Mouse (Mus musculus): ENCODE data around the gene Rdh9. TPM values are rescaled to one million over a fixed set of nuclear protein-coding genes. Genes with fewer than 3 reads are reported as not detected.
A peak's percentile ranks its signal among the peaks of the same experiment; 100 is the strongest.
"Not testable (repeated sequence)": the region's sequence is repeated elsewhere in the genome, so short reads cannot be mapped to it uniquely, and the experiment has no call there.

Rdh9 gene
- polyA plus RNA-seq, 1 experiment from 2014 or later = 0.32 TPM

GRCm38 (mm10) chr10:127751548-127751947 lies 24.6 kb upstream of the Rdh9 start, which contains the start of gene Gpr182:
Gene Gpr182, minus strand, starts transcription at chr10:127751732.
- Histone ChIP-seq H3K4me2 (ENCODE audit: low read length) (no peak within 1 kb of the TSS), H3K4me1 (replicated peaks; ENCODE audit: control insufficient read depth, insufficient read depth, low read length) (no peaks in the 10 kb centered on the region), H3K27me3 (replicated peaks; ENCODE audit: control insufficient read depth, insufficient read depth, low read length) (no peaks in the 10 kb centered on the region), H3K9me3 (ENCODE audit: control insufficient read depth, low read length) (no peaks in the 10 kb centered on the region), H3K27ac (ENCODE audit: low read length) (no peak within 1 kb of the TSS), H3K36me3 (ENCODE audit: control insufficient read depth, insufficient read depth) (0 out of 2 replicates have a peak, but pooled peaks cover 2% of the 10 kb centered on the region), H3K9ac (replicated peaks; ENCODE audit: low read depth, low read length) (no peak within 1 kb of the TSS), H3K4me3 (replicated peaks; ENCODE audit: low read length) (no peak within 1 kb of the TSS)
- WGBS = 74% methylated on average over 8 of the region's 8 CpGs
- ATAC-seq = no peak

GRCm38 (mm10) chr10:127754566-127755166 lies 21.5 kb upstream of the Rdh9 start:
- WGBS = 76% methylated on average over 6 of the region's 6 CpGs
- ATAC-seq = no peak
- Histone ChIP-seq H3K27ac (ENCODE audit: low read length) (no peak overlapping the region), H3K4me1 (replicated peaks; ENCODE audit: control insufficient read depth, insufficient read depth, low read length) (no peaks in the 10 kb centered on the region), H3K4me3 (replicated peaks; ENCODE audit: low read length) (no peak overlapping the region), H3K27me3 (replicated peaks; ENCODE audit: control insufficient read depth, insufficient read depth, low read length) (no peaks in the 10 kb centered on the region), H3K9ac (replicated peaks; ENCODE audit: low read depth, low read length) (no peak overlapping the region), H3K4me2 (ENCODE audit: low read length) (no peak overlapping the region), H3K9me3 (ENCODE audit: control insufficient read depth, low read length) (no peaks in the 10 kb centered on the region), H3K36me3 (ENCODE audit: control insufficient read depth, insufficient read depth) (no peaks in the 10 kb centered on the region)

- Histone ChIP-seq H3K4me2 (ENCODE audit: low read length) (no peak overlapping the region), H3K9ac (replicated peaks; ENCODE audit: low read depth, low read length) (no peak overlapping the region), H3K27ac (ENCODE audit: low read length) (no peak overlapping the region), H3K36me3 (ENCODE audit: control insufficient read depth, insufficient read depth) (no peaks in the 10 kb centered on the region), H3K27me3 (replicated peaks; ENCODE audit: control insufficient read depth, insufficient read depth, low read length) (no peaks in the 10 kb centered on the region), H3K9me3 (ENCODE audit: control insufficient read depth, low read length) (no peaks in the 10 kb centered on the region), H3K4me1 (replicated peaks; ENCODE audit: control insufficient read depth, insufficient read depth, low read length) (no peaks in the 10 kb centered on the region), H3K4me3 (replicated peaks; ENCODE audit: low read length) (no peak overlapping the region)
- ATAC-seq = no peak
- WGBS = 66% methylated on average over 3 of the region's 3 CpGs
Measured at GRCm38 (mm10) chr10:127755246-127755645, 20.9 kb upstream of the Rdh9 start.

GRCm38 (mm10) chr10:127755770-127756468 lies 20.3 kb upstream of the Rdh9 start:
- Histone ChIP-seq H3K4me3 (replicated peaks; ENCODE audit: low read length) (no peak overlapping the region), H3K9me3 (ENCODE audit: control insufficient read depth, low read length) (no peaks in the 10 kb centered on the region), H3K27me3 (replicated peaks; ENCODE audit: control insufficient read depth, insufficient read depth, low read length) (no peaks in the 10 kb centered on the region), H3K4me2 (ENCODE audit: low read length) (peak overlapping the region; percentile 29), H3K27ac (ENCODE audit: low read length) (no peak overlapping the region), H3K4me1 (replicated peaks; ENCODE audit: control insufficient read depth, insufficient read depth, low read length) (no peaks in the 10 kb centered on the region), H3K9ac (replicated peaks; ENCODE audit: low read depth, low read length) (0 out of 2 replicates have a peak overlapping the region, but pooled peaks have one; percentile 6), H3K36me3 (ENCODE audit: control insufficient read depth, insufficient read depth) (no peaks in the 10 kb centered on the region)
- ATAC-seq = no peak
- WGBS = 46% methylated on average over 18 of the region's 18 CpGs

GRCm38 (mm10) chr10:127759181-127760110 lies 16.7 kb upstream of the Rdh9 start, which contains the start of the genes Rdh1 and Rdh16f1:
Gene Rdh1, plus strand, starts transcription at chr10:127759721.
Gene Rdh16f1, plus strand, starts transcription at chr10:127759787.
- WGBS = 74% methylated on average over 9 of the region's 9 CpGs
- Histone ChIP-seq H3K4me3 (replicated peaks; ENCODE audit: low read length) (no peak within 1 kb of the TSS), H3K36me3 (ENCODE audit: control insufficient read depth, insufficient read depth) (no peaks in the 10 kb centered on the region), H3K27me3 (replicated peaks; ENCODE audit: control insufficient read depth, insufficient read depth, low read length) (no peaks in the 10 kb centered on the region), H3K9me3 (ENCODE audit: control insufficient read depth, low read length) (no peaks in the 10 kb centered on the region), H3K27ac (ENCODE audit: low read length) (no peak within 1 kb of the TSS), H3K4me2 (ENCODE audit: low read length) (no peak within 1 kb of the TSS), H3K9ac (replicated peaks; ENCODE audit: low read depth, low read length) (no peak within 1 kb of the TSS), H3K4me1 (replicated peaks; ENCODE audit: control insufficient read depth, insufficient read depth, low read length) (no peaks in the 10 kb centered on the region)
- no peak for ATAC-seq

GRCm38 (mm10) chr10:127762926-127763325 lies 13.3 kb upstream of the Rdh9 start:
- not testable (repeated sequence) for ATAC-seq; H3K4me3 ChIP-seq (replicated peaks; ENCODE audit: low read length); H3K36me3 ChIP-seq (ENCODE audit: control insufficient read depth, insufficient read depth); H3K27ac ChIP-seq (ENCODE audit: low read length); H3K9ac ChIP-seq (replicated peaks; ENCODE audit: low read depth, low read length); H3K27me3 ChIP-seq (replicated peaks; ENCODE audit: control insufficient read depth, insufficient read depth, low read length); H3K4me2 ChIP-seq (ENCODE audit: low read length); H3K4me1 ChIP-seq (replicated peaks; ENCODE audit: control insufficient read depth, insufficient read depth, low read length); H3K9me3 ChIP-seq (ENCODE audit: control insufficient read depth, low read length)
- WGBS = 90% methylated on average over 10 of the region's 10 CpGs

GRCm38 (mm10) chr10:127763914-127764680 lies 12.1 kb upstream of the Rdh9 start:
- Histone ChIP-seq H3K27ac (ENCODE audit: low read length) (no peak overlapping the region), H3K9me3 (ENCODE audit: control insufficient read depth, low read length) (no peaks in the 10 kb centered on the region), H3K9ac (replicated peaks; ENCODE audit: low read depth, low read length) (no peak overlapping the region), H3K4me1 (replicated peaks; ENCODE audit: control insufficient read depth, insufficient read depth, low read length) (no peaks in the 10 kb centered on the region), H3K4me2 (ENCODE audit: low read length) (no peak overlapping the region), H3K36me3 (ENCODE audit: control insufficient read depth, insufficient read depth) (no peaks in the 10 kb centered on the region), H3K4me3 (replicated peaks; ENCODE audit: low read length) (no peak overlapping the region), H3K27me3 (replicated peaks; ENCODE audit: control insufficient read depth, insufficient read depth, low read length) (no peaks in the 10 kb centered on the region)
- 65% methylated on average over 12 of the region's 12 CpGs for WGBS
- ATAC-seq = no peak

- no peak for ATAC-seq
- H3K4me2 ChIP-seq (ENCODE audit: low read length) = no peak overlapping the region
- H3K9me3 ChIP-seq (ENCODE audit: control insufficient read depth, low read length) = no peaks in the 10 kb centered on the region
- no peak overlapping the region for H3K27ac ChIP-seq (ENCODE audit: low read length)
- 90% methylated on average over 1 of the region's 1 CpGs for WGBS
- H3K9ac ChIP-seq (replicated peaks; ENCODE audit: low read depth, low read length) = no peak overlapping the region
- H3K36me3 ChIP-seq (ENCODE audit: control insufficient read depth, insufficient read depth) = no peaks in the 10 kb centered on the region
- no peaks in the 10 kb centered on the region for H3K27me3 ChIP-seq (replicated peaks; ENCODE audit: control insufficient read depth, insufficient read depth, low read length)
- no peaks in the 10 kb centered on the region for H3K4me1 ChIP-seq (replicated peaks; ENCODE audit: control insufficient read depth, insufficient read depth, low read length)
- H3K4me3 ChIP-seq (replicated peaks; ENCODE audit: low read length) = no peak overlapping the region
Measured at GRCm38 (mm10) chr10:127766564-127766963, 9.6 kb upstream of the Rdh9 start.

Data from forebrain, embryonic 16.5 days (tissue).